Mouse (Mus musculus) cerebellum, adult 9-11 months (tissue): ENCODE results near the gene Pan2.
"Not testable (repeated sequence)": the region's sequence is repeated elsewhere in the genome, so short reads cannot be mapped to it uniquely, and the experiment has no call there.

Experiments used
- DNase-seq: peaks from one replicate; pipeline ENCODE4 v3.0.0; 2022

Pan2 gene

GRCm38 (mm10) chr10:128283604-128284579 is 19.2 kb upstream of the Pan2 start:
- peak; percentile 99 for DNase-seq

DNA sequence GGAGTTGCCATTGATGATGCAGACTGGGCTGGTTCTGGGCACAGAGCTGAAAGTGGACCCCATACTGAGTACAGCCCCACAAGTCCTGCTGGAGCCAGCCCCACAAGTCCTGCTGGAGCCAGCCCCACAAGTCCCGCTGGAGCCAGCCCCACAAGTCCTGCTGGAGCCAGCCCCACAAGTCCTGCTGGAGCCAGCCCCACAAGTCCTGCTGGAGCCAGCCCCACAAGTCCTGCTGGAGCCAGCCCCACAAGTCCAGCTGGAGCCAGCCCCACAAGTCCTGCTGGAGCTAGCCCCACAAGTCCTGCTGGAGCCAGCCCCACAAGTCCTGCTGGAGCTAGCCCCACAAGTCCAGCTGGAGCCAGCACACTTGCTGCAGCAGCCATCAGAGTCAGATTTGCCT is 12.5 kb upstream of the Pan2 start:
- DNase-seq: peak; percentile 63

DNA sequence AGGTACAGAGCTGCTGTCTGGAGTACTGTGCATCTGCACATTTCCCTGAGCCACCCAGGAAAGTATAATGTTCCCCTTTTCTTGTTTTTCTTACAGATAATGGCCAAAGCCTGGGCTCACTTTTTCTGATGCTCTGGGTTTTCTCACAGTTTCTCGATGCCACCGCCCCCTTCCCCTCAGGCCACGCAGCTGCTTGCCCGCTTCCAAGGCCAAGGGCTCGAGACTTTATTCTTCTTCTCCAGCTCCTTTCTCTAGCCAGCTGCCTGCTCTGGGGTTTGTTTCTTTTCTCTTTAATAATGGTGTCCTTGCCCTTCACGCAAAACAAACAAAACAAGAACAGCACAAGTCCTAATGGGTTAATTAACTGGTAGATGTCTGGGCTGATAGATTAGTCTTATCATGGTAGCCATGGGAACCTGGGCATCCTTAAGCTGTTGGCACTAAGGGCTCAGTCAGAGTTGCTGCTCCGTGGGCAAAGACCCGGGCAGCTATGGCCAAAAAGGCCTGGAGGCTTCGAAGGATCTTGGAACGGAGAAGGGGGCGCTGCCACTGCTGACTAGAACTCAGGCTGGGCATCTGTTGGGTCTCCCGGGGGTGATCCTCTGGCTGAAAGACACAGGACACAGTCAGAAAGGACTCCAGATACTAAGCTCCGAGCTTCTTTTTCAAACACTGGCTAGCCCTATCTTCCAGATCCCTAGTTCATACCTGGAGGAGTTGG is 6.6 kb upstream of the Pan2 start:
- no peak for DNase-seq

- DNase-seq: peak; percentile 74
Observed at GRCm38 (mm10) chr10:128297221-128297620, 5.9 kb upstream of the Pan2 start.

DNA sequence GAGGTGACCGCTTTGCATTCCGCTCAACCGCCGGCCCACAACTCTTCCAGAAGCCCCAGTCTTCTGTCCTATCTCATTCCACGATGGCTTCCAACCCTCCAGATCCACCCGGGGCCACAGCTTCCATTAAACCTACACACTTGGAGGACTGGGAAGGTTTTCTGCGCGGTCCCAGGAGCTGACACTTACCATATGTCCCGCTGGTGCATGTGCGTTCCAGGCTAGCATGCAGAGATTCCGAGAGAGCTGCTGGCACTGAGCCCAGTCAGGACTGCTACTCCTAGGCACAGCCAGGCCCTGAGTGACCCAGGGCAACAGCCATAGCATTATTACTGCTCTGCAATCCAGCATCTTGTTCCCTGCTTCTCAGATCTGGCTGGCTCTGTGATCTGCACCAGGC is 5.5 kb upstream of the Pan2 start:
- DNase-seq: peak; percentile 79

DNA sequence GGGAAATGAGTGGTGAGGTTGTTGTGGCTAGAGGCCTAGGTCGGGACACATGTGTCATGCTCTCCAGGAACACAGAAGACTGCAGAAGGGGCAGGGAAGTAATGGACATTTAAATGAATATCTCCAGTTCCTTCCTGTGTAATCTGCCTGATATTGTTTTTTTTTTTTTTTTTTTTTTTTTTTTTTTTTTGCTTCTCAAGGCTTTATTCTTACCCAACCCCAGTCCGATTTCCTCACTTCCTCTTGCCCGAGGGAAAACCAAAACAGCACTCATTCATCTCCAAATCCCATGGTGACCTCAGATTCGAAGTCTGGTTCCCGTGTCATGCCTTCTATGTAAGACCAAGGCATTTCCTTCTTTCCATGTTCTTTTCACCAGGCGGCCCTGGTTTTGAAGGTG is 4.9 kb upstream of the Pan2 start:
- DNase-seq: no peak

- no peak for DNase-seq
Observed at GRCm38 (mm10) chr10:128298702-128299171, 4.4 kb upstream of the Pan2 start, which contains the start of gene Il23a. Gene Il23a (minus strand): TSS chr10:128298752.

DNA sequence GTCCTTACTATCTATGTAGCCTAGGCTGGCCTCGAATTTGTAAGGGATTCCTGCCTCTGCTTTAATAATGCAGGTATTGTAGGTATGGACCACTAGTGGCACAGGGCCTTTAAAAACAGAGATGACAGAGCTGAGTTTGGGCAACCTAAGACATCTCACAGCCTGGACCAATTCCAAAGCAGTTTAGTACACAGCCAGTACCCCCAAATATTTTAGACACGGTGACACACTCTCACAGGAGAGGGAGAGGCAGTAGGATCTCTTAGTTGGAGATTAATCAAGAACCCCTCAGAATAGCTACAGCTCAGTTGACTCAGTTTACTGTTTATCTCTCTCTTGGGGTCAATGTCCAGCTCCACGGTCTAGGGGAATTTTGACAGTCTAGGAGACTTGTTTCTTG is 778 bp upstream of the Pan2 start:
- no peak for DNase-seq

DNA sequence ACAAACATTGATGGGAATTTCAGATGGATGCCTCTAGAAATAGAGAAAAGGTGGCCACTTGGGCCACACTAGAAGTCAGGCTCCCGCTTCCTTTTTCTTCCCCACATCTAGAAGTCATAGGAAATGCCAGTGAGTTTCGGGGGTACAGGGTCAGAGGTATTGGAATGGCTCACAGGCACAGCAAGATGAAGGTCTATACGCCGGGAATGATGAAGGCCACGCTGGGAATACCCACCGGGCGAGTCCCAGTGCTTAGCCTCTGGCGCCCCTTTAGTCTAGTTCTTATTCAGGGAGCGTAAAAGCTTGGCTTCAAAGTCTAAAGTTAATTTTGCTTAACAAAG is 380 bp upstream of the Pan2 start:
- DNase-seq: no peak

GRCm38 (mm10) chr10:128309654-128310053 is 6.5 kb downstream of the Pan2 start:
- no peak for DNase-seq

- peak; percentile 67 for DNase-seq
Observed at GRCm38 (mm10) chr10:128310177-128310576, 7.0 kb downstream of the Pan2 start.

- DNase-seq: no peak
Observed at GRCm38 (mm10) chr10:128310902-128311301, 7.8 kb downstream of the Pan2 start.

GRCm38 (mm10) chr10:128315578-128315977 is 12.4 kb downstream of the Pan2 start:
- DNase-seq: no peak

GRCm38 (mm10) chr10:128321641-128322040 is 18.5 kb downstream of the Pan2 start:
- DNase-seq: no peak

DNA sequence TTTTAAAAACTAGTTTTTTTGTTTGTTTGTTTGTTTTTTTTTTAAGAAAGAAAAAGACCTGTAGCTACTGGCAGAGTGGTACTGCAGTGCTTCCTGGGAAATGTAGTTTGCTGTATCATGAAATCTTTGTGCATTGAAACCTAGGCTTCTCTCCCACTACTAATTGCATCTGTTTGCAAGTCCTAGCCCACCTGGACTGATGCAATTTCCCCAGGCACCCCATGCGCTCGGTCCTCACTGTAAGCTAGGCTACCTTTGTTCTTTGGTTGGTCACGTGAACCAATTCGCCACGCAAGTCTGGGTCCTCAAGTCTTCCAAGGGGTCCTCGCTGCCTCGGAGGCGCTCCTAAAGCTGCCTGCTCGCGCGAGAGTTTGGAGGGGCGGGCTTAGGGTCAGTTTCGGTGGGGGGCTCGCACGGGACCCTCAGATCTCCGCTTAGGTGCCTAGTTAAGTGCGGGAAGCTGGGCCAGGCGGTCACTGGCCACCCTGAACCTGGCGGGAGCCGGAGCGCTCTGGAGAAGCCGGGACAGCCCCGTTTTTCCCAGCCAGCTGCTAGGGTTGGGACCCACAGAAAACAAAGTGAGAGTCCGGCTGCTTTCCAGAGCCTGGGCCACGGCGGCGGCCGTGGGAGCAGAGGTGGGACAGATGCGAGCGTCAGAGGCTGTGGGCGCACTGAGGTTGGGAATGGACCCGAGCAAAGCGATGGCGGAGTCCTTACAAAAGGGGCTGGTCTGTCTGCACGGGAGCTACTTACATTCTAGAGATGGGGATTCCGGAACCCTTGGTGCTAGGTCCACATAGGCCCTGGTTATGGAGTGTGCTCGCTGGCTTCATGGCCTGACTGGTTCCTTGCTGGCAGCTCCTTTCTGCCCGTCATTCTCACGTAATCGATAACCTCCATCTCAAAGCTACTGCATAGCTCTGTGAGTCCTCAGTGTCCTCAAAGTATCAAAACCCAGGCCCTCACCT is 19.3 kb downstream of the Pan2 start, which contains the start of gene Cnpy2:
TSS of gene Cnpy2 (plus strand) at position 319 of the 968 bp plus-strand sequence.
- DNase-seq: peak; percentile 82

GRCm38 (mm10) chr10:128323516-128323915 is 20.4 kb downstream of the Pan2 start:
- DNase-seq: no peak

DNA sequence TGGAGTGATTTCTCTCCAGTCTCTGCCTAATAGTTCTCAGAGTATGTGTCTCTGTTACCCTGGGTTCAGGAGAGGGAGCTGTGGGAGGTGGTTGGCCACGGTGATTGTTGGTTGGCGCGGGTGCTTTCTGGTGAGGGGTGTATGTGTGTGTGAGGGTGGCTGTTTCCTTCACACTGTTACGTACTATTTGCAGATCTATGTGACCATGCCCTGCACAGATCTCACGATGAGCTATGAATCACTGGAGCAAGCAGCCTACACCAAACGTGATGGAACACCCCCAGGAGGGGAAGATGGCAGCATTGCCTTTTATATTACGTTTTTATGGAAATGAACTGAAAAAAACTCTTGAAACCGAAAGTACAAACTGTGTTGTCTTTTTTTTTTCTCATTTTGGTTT is 23.7 kb downstream of the Pan2 start:
- DNase-seq: no peak

GRCm38 (mm10) chr10:128327610-128328009 is 24.5 kb downstream of the Pan2 start:
- no peak for DNase-seq

DNA sequence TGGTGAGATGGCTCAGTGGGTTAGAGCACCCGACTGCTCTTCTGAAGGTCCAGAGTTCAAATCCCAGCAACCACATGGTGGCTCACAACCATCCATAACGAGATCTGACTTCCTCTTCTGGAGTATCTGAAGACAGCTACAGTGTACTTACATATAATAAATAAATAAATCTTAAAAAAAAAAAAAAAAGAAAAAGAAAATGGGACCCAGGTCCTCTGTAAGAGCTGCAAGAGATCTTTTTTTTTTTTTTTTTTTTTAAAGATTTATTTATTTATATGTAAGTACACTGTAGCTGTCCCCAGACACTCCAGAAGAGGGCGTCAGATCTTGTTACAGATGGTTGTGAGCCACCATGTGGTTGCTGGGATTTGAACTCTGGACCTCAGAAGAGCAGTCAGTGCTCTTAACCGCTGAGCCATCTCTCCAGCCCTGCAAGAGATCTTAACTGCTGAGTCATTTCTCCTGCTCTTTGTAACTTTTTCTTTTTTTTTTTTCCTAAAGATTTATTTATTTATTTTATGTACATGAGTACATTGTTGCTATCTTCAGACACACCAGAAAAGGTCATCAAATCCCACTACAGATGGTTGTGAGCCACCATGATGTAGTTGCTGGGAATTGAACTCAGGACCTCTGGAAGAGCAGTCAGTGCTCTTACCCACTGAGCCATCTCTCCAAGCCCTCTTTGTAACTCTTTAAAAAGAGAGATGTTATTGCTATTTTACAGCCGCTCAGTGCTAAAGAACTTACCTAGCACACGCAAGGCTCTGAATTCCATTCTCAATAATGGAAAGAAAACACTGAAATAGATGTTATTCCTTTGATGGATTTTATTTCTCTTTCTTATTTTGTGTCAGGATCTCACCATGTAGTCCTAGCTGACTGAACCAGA is 29.5 kb downstream of the Pan2 start:
- DNase-seq: not testable (repeated sequence)

DNA sequence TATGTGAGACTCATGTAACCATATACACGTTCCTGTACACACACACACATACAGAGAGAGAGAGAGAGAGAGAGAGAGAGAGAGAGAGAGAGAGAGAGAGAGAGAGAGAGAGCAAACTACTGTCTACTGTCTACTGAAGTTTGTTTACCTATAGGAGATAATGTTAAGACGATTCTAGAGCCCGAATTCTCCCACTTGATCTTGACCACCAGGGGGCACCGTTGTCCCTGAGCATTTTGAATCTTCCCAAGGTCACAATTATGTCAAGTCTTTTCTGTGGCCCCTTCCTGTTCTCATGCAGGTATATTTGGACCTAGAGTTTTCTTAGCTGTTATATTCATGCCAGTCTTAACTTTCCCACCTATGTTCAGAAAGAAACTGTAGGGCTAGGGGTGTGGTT is 32.4 kb downstream of the Pan2 start:
- peak; percentile 60 for DNase-seq

- DNase-seq: no peak
Observed at GRCm38 (mm10) chr10:128336195-128336594, 33.1 kb downstream of the Pan2 start.
